Mouse (Mus musculus) kidney, adult 2 months (tissue): Measurements from ENCODE around the gene Kif21b.

Source experiments
- CTCF ChIP-seq: fragments of 200-500 bp; conservative IDR thresholded peaks from 2 replicates; pipeline ENCODE4 v1.5.1; 2011; ENCODE audit warnings: low read depth, mild to moderate bottlenecking, control low read depth, low read length, moderate library complexity, mixed read lengths; ENCODE audit not compliant: insufficient read depth, insufficient read length
- POLR2A ChIP-seq: fragments of 200-500 bp; IDR thresholded peaks from one replicate; pipeline ENCODE4 v1.6.1; 2011; ENCODE audit warnings: low read depth, low read length, control low read depth

- TF ChIP-seq POLR2A, result no peak
- TF ChIP-seq CTCF, result no peak
Observed at GRCm38 (mm10) chr1:136122030-136122429, 9.2 kb upstream of the Kif21b start.
